In genomic region chr1:35361465-35361864, GRCm38 (mm10) we compare ENCODE assay signal across 17 mouse cellular contexts.
"Had no signal": no experiment of that assay in that cellular context is flagged by ENCODE, and none has a peak within 500 bp of the region (broad histone marks: within the 10 kb centered on the region; RNA-seq: fewer than 3 reads in every experiment).

No protein-coding gene starts in this region.

- H3K4me3 ChIP-seq: left cerebral cortex, adult 2 months; limb, embryonic 15.5 days; liver, embryonic 12.5 days; lung, embryonic 15.5 days; megakaryocyte, embryonic 14.5 days; midbrain, embryonic 15.5 days; neural tube, embryonic 12.5 days had no signal

- H3K9ac ChIP-seq: limb, embryonic 15.5 days; liver, embryonic 12.5 days; lung, embryonic 15.5 days; midbrain, embryonic 15.5 days; neural tube, embryonic 12.5 days had no signal

- H3K4me1 ChIP-seq: limb, embryonic 15.5 days; liver, embryonic 12.5 days; lung, embryonic 15.5 days; megakaryocyte, embryonic 14.5 days; midbrain, embryonic 15.5 days; neural tube, embryonic 12.5 days had no signal

- H3K27ac ChIP-seq: limb, embryonic 15.5 days; liver, embryonic 12.5 days; lung, embryonic 15.5 days; macrophage; midbrain, embryonic 15.5 days; neural tube, embryonic 12.5 days; stomach, postnatal 0 days had no signal

- ATAC-seq: liver, embryonic 12.5 days; midbrain, embryonic 15.5 days had no signal

- H3K27me3 ChIP-seq: limb, embryonic 15.5 days; liver, embryonic 12.5 days; lung, embryonic 15.5 days; megakaryocyte, embryonic 14.5 days; midbrain, embryonic 15.5 days; neural tube, embryonic 12.5 days had no signal

- H3K9me3 ChIP-seq: limb, embryonic 15.5 days; liver, embryonic 12.5 days; lung, embryonic 15.5 days; midbrain, embryonic 15.5 days; neural tube, embryonic 12.5 days had no signal

- H3K36me3 ChIP-seq: limb, embryonic 15.5 days; liver, embryonic 12.5 days; lung, embryonic 15.5 days; midbrain, embryonic 15.5 days; neural tube, embryonic 12.5 days had no signal

- DNase-seq: kidney, adult 11 months; kidney, adult 9 months; kidney, postnatal 14 days; lung, postnatal 14 days; right cerebral cortex, postnatal 25 days; thymus, adult 18-20 months; thymus, postnatal 14 days had no signal

- H3K4me2 ChIP-seq: limb, embryonic 15.5 days; liver, embryonic 12.5 days; lung, embryonic 15.5 days; midbrain, embryonic 11.5 days; midbrain, embryonic 15.5 days; neural tube, embryonic 12.5 days had no signal
